Mouse (Mus musculus) thymus, adult 2 months (tissue): Measurements from ENCODE around the gene Poglut1. TPM values are rescaled to one million over a fixed set of nuclear protein-coding genes. Genes with fewer than 3 reads are reported as not detected.

ENCODE experiments used
- DNase-seq: peaks from one replicate; pipeline ENCODE4 v3.0.0; 2021
- H3K27ac ChIP-seq: fragments of 200-500 bp; 2 replicates; pipeline ENCODE4 v1.5.1; 2012; ENCODE audit warnings: low read length, control low read depth; ENCODE audit not compliant: control insufficient read depth, insufficient read depth
- H3K27me3 ChIP-seq: fragments of 200-500 bp; 2 replicates; pipeline ENCODE4 v1.6.1; 2012; ENCODE audit warnings: mild to moderate bottlenecking, low read length, moderate library complexity, mixed read lengths; ENCODE audit not compliant: control insufficient read depth, insufficient read depth
- H3K36me3 ChIP-seq: fragments of 200-500 bp; 2 replicates; pipeline ENCODE4 v1.6.1; 2012; ENCODE audit warnings: mild to moderate bottlenecking, low read length, moderate library complexity; ENCODE audit not compliant: control insufficient read depth, insufficient read depth
- H3K4me1 ChIP-seq: fragments of 200-500 bp; replicated peaks from 2 replicates; pipeline ENCODE4 v1.6.1; 2012; ENCODE audit warnings: low read length; ENCODE audit not compliant: control insufficient read depth, insufficient read depth
- H3K4me3 ChIP-seq: fragments of 200-500 bp; 2 replicates; pipeline ENCODE4 v1.5.1; 2012; ENCODE audit warnings: mild to moderate bottlenecking, low read length, control low read depth, moderate library complexity; ENCODE audit not compliant: control insufficient read depth, insufficient read depth
- CTCF ChIP-seq: fragments of 200-500 bp; IDR thresholded peaks from 2 replicates; pipeline ENCODE4 v1.5.1; 2012; ENCODE audit warnings: mild to moderate bottlenecking, control low read depth, low read length, moderate library complexity, borderline replicate concordance; ENCODE audit not compliant: control insufficient read depth, poor library complexity, insufficient read depth; ENCODE audit errors: extremely low read depth
- POLR2A ChIP-seq: fragments of 200-500 bp; IDR thresholded peaks from 2 replicates; pipeline ENCODE4 v1.6.1; 2012; ENCODE audit warnings: mild to moderate bottlenecking, low read length, control low read depth, moderate library complexity; ENCODE audit not compliant: control insufficient read depth, poor library complexity, insufficient read depth; ENCODE audit errors: extremely low read depth
- WGBS: fragments of 180-500 bp; shearing (Covaris S2); methylation state at CpG from one replicate; pipeline ENCODE4 v1.1.7; 2018; 5-methylcytosine and 5-hydroxymethylcytosine counted together
- polyA plus RNA-seq: library from polyadenylated mRNA; depleted of rRNA; stranded (reverse); fragments of >200 nt; gene quantifications from 2 replicates; pipeline ENCODE4 v1.2.3, GENCODE M21; 2012

The Poglut1 gene
- polyA plus RNA-seq, 1 experiment: 34.8 TPM

- no peak for DNase-seq
- Histone ChIP-seq H3K4me3 (no peak overlapping the region), H3K27ac (no peak overlapping the region), H3K27me3 (no peaks in the 10 kb centered on the region), H3K4me1 (no peaks in the 10 kb centered on the region), H3K36me3 (peaks cover 28% of the 10 kb centered on the region)
- 94% methylated on average over 12 of the region's 12 CpGs for whole genome bisulfite sequencing
- TF ChIP-seq POLR2A (no peak), CTCF (no peak)
Measured at GRCm38 (mm10) chr16:38592026-38592678, 42.1 kb upstream of the Poglut1 start.

GRCm38 (mm10) chr16:38591506-38591905 is 41.4 kb upstream of the Poglut1 start:
- Histone ChIP-seq H3K27me3 (no peaks in the 10 kb centered on the region), H3K36me3 (peaks cover 32% of the 10 kb centered on the region), H3K27ac (no peak overlapping the region), H3K4me1 (no peaks in the 10 kb centered on the region), H3K4me3 (no peak overlapping the region)
- 94% methylated on average over 3 of the region's 3 CpGs for WGBS
- DNase-seq: no peak
- TF ChIP-seq POLR2A (no peak), CTCF (no peak)

- H3K36me3 ChIP-seq: peaks cover 32% of the 10 kb centered on the region
- DNase-seq: no peak
- WGBS: 95% methylated on average over 4 of the region's 4 CpGs
- peaks cover 9% of the 10 kb centered on the region for H3K4me1 ChIP-seq
- H3K27ac ChIP-seq: no peak overlapping the region
- no peak for TF ChIP-seq CTCF
- no peak for TF ChIP-seq POLR2A
- no peaks in the 10 kb centered on the region for H3K27me3 ChIP-seq
- no peak overlapping the region for H3K4me3 ChIP-seq
Measured at GRCm38 (mm10) chr16:38587572-38587971, 37.5 kb upstream of the Poglut1 start.

GRCm38 (mm10) chr16:38587163-38587562 is 37.1 kb upstream of the Poglut1 start:
- H3K27me3 ChIP-seq: no peaks in the 10 kb centered on the region
- H3K27ac ChIP-seq: no peak overlapping the region
- H3K4me3 ChIP-seq: no peak overlapping the region
- no peak for TF ChIP-seq POLR2A
- TF ChIP-seq CTCF: no peak
- peaks cover 9% of the 10 kb centered on the region for H3K4me1 ChIP-seq
- 95% methylated on average over 5 of the region's 5 CpGs for WGBS
- peaks cover 35% of the 10 kb centered on the region for H3K36me3 ChIP-seq
- DNase-seq: no peak

- Histone ChIP-seq H3K36me3 (peaks cover 32% of the 10 kb centered on the region), H3K4me3 (no peak overlapping the region), H3K27me3 (no peaks in the 10 kb centered on the region), H3K27ac (peak overlapping the region; percentile 86), H3K4me1 (peaks cover 9% of the 10 kb centered on the region)
- WGBS: 40% methylated on average over 5 of the region's 5 CpGs
- DNase-seq: peak; percentile 18
- no peak for TF ChIP-seq POLR2A
- TF ChIP-seq CTCF: no peak
Measured at GRCm38 (mm10) chr16:38585186-38585585, 35.1 kb upstream of the Poglut1 start.

GRCm38 (mm10) chr16:38584761-38585160 is 34.7 kb upstream of the Poglut1 start:
- no peak for TF ChIP-seq CTCF
- TF ChIP-seq POLR2A: no peak
- 26% methylated on average over 7 of the region's 7 CpGs for WGBS
- peaks cover 9% of the 10 kb centered on the region for H3K4me1 ChIP-seq
- no peak overlapping the region for H3K4me3 ChIP-seq
- H3K27me3 ChIP-seq: no peaks in the 10 kb centered on the region
- DNase-seq: peak; percentile 54
- peaks cover 28% of the 10 kb centered on the region for H3K36me3 ChIP-seq
- peak overlapping the region; percentile 86 for H3K27ac ChIP-seq

GRCm38 (mm10) chr16:38571481-38571880 is 21.4 kb upstream of the Poglut1 start:
- H3K27me3 ChIP-seq: no peaks in the 10 kb centered on the region
- DNase-seq: no peak
- TF ChIP-seq POLR2A (no peak), CTCF (no peak)
- H3K4me3 ChIP-seq: no peak overlapping the region
- H3K36me3 ChIP-seq: peaks cover 43% of the 10 kb centered on the region
- 96% methylated on average over 3 of the region's 3 CpGs for WGBS
- H3K27ac ChIP-seq: no peak overlapping the region
- no peaks in the 10 kb centered on the region for H3K4me1 ChIP-seq
